Mouse (Mus musculus) cerebellum, postnatal 36 days (tissue): Measurements from ENCODE around the gene Map6.

ENCODE experiments used
- DNase-seq, 2 experiments: peaks; one replicate each; pipeline ENCODE4 v3.0.0; 2021 to 2022; ENCODE audit warnings: mixed read lengths in 2 of 2

Gene Map6

GRCm38 (mm10) chr7:99317475-99317874, 50.2 kb downstream of the Map6 start:
- DNase-seq: no peak

GRCm38 (mm10) chr7:99320524-99320923, 53.3 kb downstream of the Map6 start:
- DNase-seq: no peak

- no peak for DNase-seq
Measured at GRCm38 (mm10) chr7:99322691-99323320, 55.6 kb downstream of the Map6 start.

- no peak for DNase-seq
Measured at GRCm38 (mm10) chr7:99323321-99323700, 56.1 kb downstream of the Map6 start.

- no peak for DNase-seq
Measured at GRCm38 (mm10) chr7:99324810-99325209, 57.6 kb downstream of the Map6 start.

- no peak for DNase-seq
Measured at GRCm38 (mm10) chr7:99326128-99326527, 58.9 kb downstream of the Map6 start.

- no peak for DNase-seq
Measured at GRCm38 (mm10) chr7:99328847-99329246, 61.6 kb downstream of the Map6 start.

GRCm38 (mm10) chr7:99330012-99330411, 62.8 kb downstream of the Map6 start:
- no peak for DNase-seq

GRCm38 (mm10) chr7:99332774-99333480, 65.7 kb downstream of the Map6 start:
- peak; percentile 74 for DNase-seq

- DNase-seq: no peak
Measured at GRCm38 (mm10) chr7:99340736-99341135, 73.5 kb downstream of the Map6 start.

- no peak for DNase-seq
Measured at GRCm38 (mm10) chr7:99343577-99343976, 76.3 kb downstream of the Map6 start.

- no peak for DNase-seq
Measured at GRCm38 (mm10) chr7:99347268-99347667, 80.0 kb downstream of the Map6 start.

- DNase-seq: no peak
Measured at GRCm38 (mm10) chr7:99348883-99349282, 81.6 kb downstream of the Map6 start.

GRCm38 (mm10) chr7:99349782-99350720, 82.8 kb downstream of the Map6 start:
- DNase-seq: no peak

GRCm38 (mm10) chr7:99351104-99351801, 84.0 kb downstream of the Map6 start:
- DNase-seq: peak; percentile 63 to 74

- peak in 1 of 2 experiments; percentile 16 for DNase-seq
Measured at GRCm38 (mm10) chr7:99351802-99352517, 84.7 kb downstream of the Map6 start.

GRCm38 (mm10) chr7:99352526-99353400, 85.5 kb downstream of the Map6 start, which contains the start of gene Serpinh1:
Serpinh1 (minus strand) TSS chr7:99353239.
- peak in 1 of 2 experiments; percentile 25 for DNase-seq

- no peak for DNase-seq
Measured at GRCm38 (mm10) chr7:99355731-99356131, 88.5 kb downstream of the Map6 start.

GRCm38 (mm10) chr7:99356244-99356930, 89.1 kb downstream of the Map6 start:
- no peak for DNase-seq

GRCm38 (mm10) chr7:99357201-99357600, 90.0 kb downstream of the Map6 start:
- DNase-seq: no peak
